Comparison of ENCODE assay signal across 8 mouse cellular contexts in genomic region chr7:19603055-19603454, GRCm38 (mm10). TPM values are rescaled to one million over a fixed set of nuclear protein-coding genes. Genes with fewer than 3 reads are reported as not detected.
DNase-seq lines count a peak whose midpoint lies in the region; ATAC-seq and TF ChIP-seq lines count a peak whose summit lies in the region.
"Had no signal": no experiment of that assay in that cellular context is flagged by ENCODE, and none has a peak within 500 bp of the region (broad histone marks: within the 10 kb centered on the region; RNA-seq: fewer than 3 reads in every experiment).

No protein-coding gene starts in this region.

- H3K27ac ChIP-seq in lung, embryonic 16.5 days (ENCODE audit: low read length) = no peak overlapping the region
- no peak overlapping the region for H3K27ac ChIP-seq in forebrain, embryonic 11.5 days (ENCODE audit: low read depth, low read length)
- no peak overlapping the region for H3K27ac ChIP-seq in liver, embryonic 12.5 days
- no peak overlapping the region for H3K27ac ChIP-seq in stomach, postnatal 0 days (replicated peaks)

- H3K9me3 ChIP-seq in lung, embryonic 16.5 days (ENCODE audit: control insufficient read depth, low read length) = no peaks in the 10 kb centered on the region
- H3K9me3 ChIP-seq in forebrain, embryonic 11.5 days (ENCODE audit: control insufficient read depth, low read length) = no peaks in the 10 kb centered on the region
- no peaks in the 10 kb centered on the region for H3K9me3 ChIP-seq in liver, embryonic 12.5 days (replicated peaks)
- no peaks in the 10 kb centered on the region for H3K9me3 ChIP-seq in stomach, postnatal 0 days (ENCODE audit: control insufficient read depth, low read length)

- H3K4me3 ChIP-seq in lung, embryonic 16.5 days (ENCODE audit: low read length) = peak overlapping the region; percentile 96; the same call in 1 of the 2 replicates
- no peak overlapping the region for H3K4me3 ChIP-seq in forebrain, embryonic 11.5 days (ENCODE audit: low read depth, low read length)
- H3K4me3 ChIP-seq in liver, embryonic 12.5 days = peak overlapping the region; percentile 89
- H3K4me3 ChIP-seq in stomach, postnatal 0 days (ENCODE audit: low read depth, low read length) = no peak overlapping the region

- no peak for DNase-seq in lung, adult 18-20 months
- no peak for DNase-seq in forebrain, embryonic 11.5 days (ENCODE audit: low spot score)
- no peak for DNase-seq in stomach, postnatal 0 days (ENCODE audit: low spot score)
- no peak for DNase-seq in retina, postnatal 1 day
- no peak for DNase-seq in frontal cortex, postnatal 25 days (ENCODE audit: low spot score in 2 of 2)
- DNase-seq: adrenal gland, postnatal 14 days had no signal

- peak overlapping the region; percentile 90 for H3K4me2 ChIP-seq in lung, embryonic 16.5 days (ENCODE audit: low read depth, low read length)
- H3K4me2 ChIP-seq in forebrain, embryonic 11.5 days (ENCODE audit: low read depth, low read length, severe bottlenecking) = peak overlapping the region; percentile 58
- H3K4me2 ChIP-seq in liver, embryonic 12.5 days = peak overlapping the region; percentile 86
- H3K4me2 ChIP-seq in stomach, postnatal 0 days (replicated peaks; ENCODE audit: low read depth) = peak overlapping the region; percentile 70

- 71% methylated on average over 12 of the region's 12 CpGs for WGBS in lung, embryonic 16.5 days
- WGBS in forebrain, embryonic 11.5 days = 88% methylated on average over 12 of the region's 12 CpGs
- WGBS in liver, embryonic 12.5 days (ENCODE audit: insufficient replicate concordance) = 65% methylated on average over 12 of the region's 12 CpGs
- WGBS in stomach, postnatal 0 days = 77% methylated on average over 12 of the region's 12 CpGs

- no peak for TF ChIP-seq CTCF in stomach, postnatal 0 days (IDR thresholded peaks at IDR 0.05; ENCODE audit: low read depth)

- H3K27me3 ChIP-seq in lung, embryonic 16.5 days (ENCODE audit: control insufficient read depth, insufficient read depth, low read depth, low read length) = no peaks in the 10 kb centered on the region
- H3K27me3 ChIP-seq in forebrain, embryonic 11.5 days (ENCODE audit: control insufficient read depth, insufficient read depth, low read length) = no peaks in the 10 kb centered on the region
- H3K27me3 ChIP-seq in liver, embryonic 12.5 days (replicated peaks) = no peaks in the 10 kb centered on the region
- H3K27me3 ChIP-seq in stomach, postnatal 0 days (ENCODE audit: control insufficient read depth, insufficient read depth, low read length) = no peaks in the 10 kb centered on the region

- TF ChIP-seq EP300 in stomach, postnatal 0 days (optimal IDR thresholded peaks at IDR 0.05) = no peak

- H3K9ac ChIP-seq in lung, embryonic 16.5 days (ENCODE audit: low read length) = peak overlapping the region; percentile 99; the same call in 1 of the 2 replicates
- no peak overlapping the region for H3K9ac ChIP-seq in forebrain, embryonic 11.5 days (ENCODE audit: low read length)
- H3K9ac ChIP-seq in liver, embryonic 12.5 days = peak overlapping the region; percentile 93
- H3K9ac ChIP-seq in stomach, postnatal 0 days (ENCODE audit: low read length) = peak overlapping the region; percentile 98; the same call in 1 of the 2 replicates

- no peak for ATAC-seq in lung, embryonic 16.5 days (ENCODE audit: low read depth)
- no peak for ATAC-seq in forebrain, embryonic 11.5 days (replicated peaks; ENCODE audit: low FRiP score)
- ATAC-seq in liver, embryonic 12.5 days = no peak
- no peak for ATAC-seq in stomach, postnatal 0 days (ENCODE audit: low FRiP score, low TSS enrichment)

- peaks cover 11% of the 10 kb centered on the region for H3K4me1 ChIP-seq in lung, embryonic 16.5 days (replicated peaks; ENCODE audit: control insufficient read depth, insufficient read depth, low read length)
- H3K4me1 ChIP-seq in forebrain, embryonic 11.5 days (replicated peaks; ENCODE audit: control insufficient read depth, insufficient read depth, low read length) = 0 out of 2 replicates have a peak, but pooled peaks cover 8% of the 10 kb centered on the region
- H3K4me1 ChIP-seq in liver, embryonic 12.5 days = peaks cover 29% of the 10 kb centered on the region
- peaks cover 3% of the 10 kb centered on the region for H3K4me1 ChIP-seq in stomach, postnatal 0 days (replicated peaks; ENCODE audit: control insufficient read depth, insufficient read depth)

- H3K36me3 ChIP-seq in lung, embryonic 16.5 days (ENCODE audit: control insufficient read depth, insufficient read depth, low read length) = peaks cover 14% of the 10 kb centered on the region
- H3K36me3 ChIP-seq in forebrain, embryonic 11.5 days (ENCODE audit: control insufficient read depth, insufficient read depth, low read length) = peaks cover 5% of the 10 kb centered on the region; the same call in 1 of the 2 replicates
- H3K36me3 ChIP-seq in liver, embryonic 12.5 days = peaks cover 45% of the 10 kb centered on the region
- H3K36me3 ChIP-seq in stomach, postnatal 0 days (ENCODE audit: control insufficient read depth, insufficient read depth, low read length) = peaks cover 4% of the 10 kb centered on the region; the same call in 1 of the 2 replicates

RNA-seq across cellular contexts. Expression of gene Clasrp, which starts 1.2 kb away (rescaled TPM):
- 41.4 and 43.5 TPM in 2 replicates for polyA plus RNA-seq in lung, embryonic 16.5 days (2015; fragmentation: Nextera tagmentation; extraction: Ambion mirVana)
- 59.7 and 64.1 TPM in 2 replicates for polyA plus RNA-seq in forebrain, embryonic 11.5 days (2014; fragmentation: Nextera tagmentation; extraction: Ambion mirVana)
- polyA plus RNA-seq in liver, embryonic 12.5 days (2016; fragmentation: Nextera tagmentation; extraction: Ambion mirVana) = 23.9 and 24.2 TPM in 2 replicates
- polyA plus RNA-seq in stomach, postnatal 0 days (2015; fragmentation: Nextera tagmentation; extraction: Ambion mirVana) = 19.0 and 21.5 TPM in 2 replicates

RNA-seq across cellular contexts. Expression of gene Gemin7, which starts 25.7 kb away (rescaled TPM):
- 156 and 170 TPM in 2 replicates for polyA plus RNA-seq in lung, embryonic 16.5 days (2015; fragmentation: Nextera tagmentation; extraction: Ambion mirVana)
- 151 and 156 TPM in 2 replicates for polyA plus RNA-seq in forebrain, embryonic 11.5 days (2014; fragmentation: Nextera tagmentation; extraction: Ambion mirVana)
- polyA plus RNA-seq in liver, embryonic 12.5 days (2016; fragmentation: Nextera tagmentation; extraction: Ambion mirVana) = 101 TPM in 2 replicates
- 108 and 114 TPM in 2 replicates for polyA plus RNA-seq in stomach, postnatal 0 days (2015; fragmentation: Nextera tagmentation; extraction: Ambion mirVana)

RNA-seq across cellular contexts. Expression of gene Zfp296, which starts 26.0 kb away (rescaled TPM):
- polyA plus RNA-seq in lung, embryonic 16.5 days (2015; fragmentation: Nextera tagmentation; extraction: Ambion mirVana) = 0.40 and 0.57 TPM in 2 replicates
- 0.40 and 0.47 TPM in 2 replicates for polyA plus RNA-seq in forebrain, embryonic 11.5 days (2014; fragmentation: Nextera tagmentation; extraction: Ambion mirVana)
- 1.5 TPM in 2 replicates for polyA plus RNA-seq in liver, embryonic 12.5 days (2016; fragmentation: Nextera tagmentation; extraction: Ambion mirVana)
- polyA plus RNA-seq in stomach, postnatal 0 days (2015; fragmentation: Nextera tagmentation; extraction: Ambion mirVana) = 3.7 and 5.0 TPM in 2 replicates

RNA-seq across cellular contexts. Expression of gene Relb, which starts 26.2 kb away (rescaled TPM):
- polyA plus RNA-seq in lung, embryonic 16.5 days (2015; fragmentation: Nextera tagmentation; extraction: Ambion mirVana) = 8.9 and 9.7 TPM in 2 replicates
- polyA plus RNA-seq in forebrain, embryonic 11.5 days (2014; fragmentation: Nextera tagmentation; extraction: Ambion mirVana) = 2.9 and 3.7 TPM in 2 replicates
- 1.9 and 2.6 TPM in 2 replicates for polyA plus RNA-seq in liver, embryonic 12.5 days (2016; fragmentation: Nextera tagmentation; extraction: Ambion mirVana)
- 7.3 and 8.7 TPM in 2 replicates for polyA plus RNA-seq in stomach, postnatal 0 days (2015; fragmentation: Nextera tagmentation; extraction: Ambion mirVana)

RNA-seq across cellular contexts. Expression of gene Ppp1r37, which starts 40.2 kb away (rescaled TPM):
- 18.3 and 21.4 TPM in 2 replicates for polyA plus RNA-seq in lung, embryonic 16.5 days (2015; fragmentation: Nextera tagmentation; extraction: Ambion mirVana)
- polyA plus RNA-seq in forebrain, embryonic 11.5 days (2014; fragmentation: Nextera tagmentation; extraction: Ambion mirVana) = 5.1 and 7.8 TPM in 2 replicates
- polyA plus RNA-seq in liver, embryonic 12.5 days (2016; fragmentation: Nextera tagmentation; extraction: Ambion mirVana) = 19.1 and 20.2 TPM in 2 replicates
- 16.5 and 21.2 TPM in 2 replicates for polyA plus RNA-seq in stomach, postnatal 0 days (2015; fragmentation: Nextera tagmentation; extraction: Ambion mirVana)

Comparison
In these comparisons a context has a peak if more than half of its experiments do, and no peak if none do; other contexts are left out.
1. H3K4me3 ChIP-seq: peak in lung, embryonic 16.5 days (single experiment) and liver, embryonic 12.5 days (single experiment); none in forebrain, embryonic 11.5 days (single experiment) and stomach, postnatal 0 days (single experiment).
2. Peak in every context shown above with its lines, with median percentiles within 50 percentile points of each other: H3K4me2 ChIP-seq.